Mouse (Mus musculus): ENCODE measurements around the gene Cadm4. TPM values are rescaled to one million over a fixed set of nuclear protein-coding genes. Genes with fewer than 3 reads are reported as not detected.

Cadm4 gene
- total RNA-seq, 4 experiments from 2014 or later: 16.6 to 22.0 (median 18.7) TPM

GRCm38 (mm10) chr7:24531211-24531971 lies 49.6 kb downstream of the Cadm4 start:
- peak; percentile 59 for DNase-seq (ENCODE audit: low spot score)

- DNase-seq (ENCODE audit: low spot score): no peak
These were observed 51.3 kb downstream of the Cadm4 start for GRCm38 (mm10) chr7:24533031-24533571.

- DNase-seq (ENCODE audit: low spot score): no peak
These were observed 52.0 kb downstream of the Cadm4 start for GRCm38 (mm10) chr7:24533806-24534205.

GRCm38 (mm10) chr7:24534301-24534700 lies 52.5 kb downstream of the Cadm4 start:
- no peak for DNase-seq (ENCODE audit: low spot score)

GRCm38 (mm10) chr7:24537081-24537480 lies 55.3 kb downstream of the Cadm4 start:
- DNase-seq (ENCODE audit: low spot score): no peak

GRCm38 (mm10) chr7:24537591-24537990 lies 55.8 kb downstream of the Cadm4 start:
- no peak for DNase-seq (ENCODE audit: low spot score)

GRCm38 (mm10) chr7:24538154-24538553 lies 56.3 kb downstream of the Cadm4 start:
- DNase-seq (ENCODE audit: low spot score): no peak

- DNase-seq (ENCODE audit: low spot score): no peak
These were observed 56.9 kb downstream of the Cadm4 start for GRCm38 (mm10) chr7:24538701-24539100.

- DNase-seq (ENCODE audit: low spot score): no peak
These were observed 57.9 kb downstream of the Cadm4 start for GRCm38 (mm10) chr7:24539686-24540085.

GRCm38 (mm10) chr7:24544506-24544905 lies 62.7 kb downstream of the Cadm4 start:
- DNase-seq (ENCODE audit: low spot score): no peak

- DNase-seq (ENCODE audit: low spot score): no peak
These were observed 64.3 kb downstream of the Cadm4 start, which contains the start of the genes Pinlyp and Xrcc1 for GRCm38 (mm10) chr7:24546068-24546614. Gene Pinlyp (minus strand): TSS chr7:24546118. Gene Xrcc1 (plus strand): TSS chr7:24546289.

GRCm38 (mm10) chr7:24546634-24547389 lies 65.0 kb downstream of the Cadm4 start:
- peak; percentile 99 for DNase-seq (ENCODE audit: low spot score)

GRCm38 (mm10) chr7:24547534-24548036 lies 65.8 kb downstream of the Cadm4 start:
- DNase-seq (ENCODE audit: low spot score): no peak

GRCm38 (mm10) chr7:24551985-24552759 lies 70.3 kb downstream of the Cadm4 start:
- no peak for DNase-seq (ENCODE audit: low spot score)

Other genes with a start within 250 kb of the Cadm4 start
- gene Zfp109, start 244.5 kb upstream of the Cadm4 start, total RNA-seq (2022): 1 to 10 TPM; 1.7 to 2.0 (median 1.9) TPM
- gene Zfp108, start 227.2 kb upstream of the Cadm4 start, total RNA-seq (2022): 1 to 10 TPM; 1.4 to 1.8 (median 1.5) TPM
- 1 to 10 TPM; 3.5 to 7.4 (median 4.0) TPM for gene Zfp93, start 211.6 kb upstream of the Cadm4 start, total RNA-seq (2022)
- gene Zfp61, start 180.8 kb upstream of the Cadm4 start, total RNA-seq (2022): 1 to 10 TPM; 3.0 to 5.1 (median 3.7) TPM
- 1 to 10 TPM; 1.1 to 2.8 (median 2.1) TPM for gene Zfp94, start 165.4 kb upstream of the Cadm4 start, total RNA-seq (2022)
- under 1 TPM in 1 of 4 experiments, not detected in 3; 0.50 TPM for gene Tescl, start 148.1 kb upstream of the Cadm4 start, total RNA-seq (2022)
- gene Lypd5, start 132.8 kb upstream of the Cadm4 start, total RNA-seq (2022): not detected
- 1 to 10 TPM in 1 of 4 experiments, under 1 TPM in 3; 0.44 to 1.3 (median 0.69) TPM for gene Kcnn4, start 111.8 kb upstream of the Cadm4 start, total RNA-seq (2022)
- gene Smg9, start 82.4 kb upstream of the Cadm4 start, total RNA-seq (2022): 1 to 10 TPM; 5.9 to 8.3 (median 8.0) TPM
- under 1 TPM in 1 of 4 experiments, not detected in 3; 0.32 TPM for gene Irgc1, start 29.7 kb upstream of the Cadm4 start, total RNA-seq (2022)
- 1 to 10 TPM; 1.7 to 9.2 (median 2.6) TPM for gene Plaur, start 19.5 kb upstream of the Cadm4 start, total RNA-seq (2022)
- 10 to 100 TPM; 15.1 to 17.1 (median 15.6) TPM for gene Zfp428, start 25.0 kb downstream of the Cadm4 start, total RNA-seq (2022)
- gene AC161166.1, start 30.4 kb downstream of the Cadm4 start, total RNA-seq (2022): not detected
- 10 to 100 TPM; 16.2 to 20.0 (median 18.2) TPM for gene Irgq, start 48.7 kb downstream of the Cadm4 start, total RNA-seq (2022)
- gene Pinlyp, start 64.1 kb downstream of the Cadm4 start, total RNA-seq (2022): not detected
- 10 to 100 TPM; 19.7 to 30.8 (median 27.1) TPM for gene Xrcc1, start 64.3 kb downstream of the Cadm4 start, total RNA-seq (2022)
- gene Ethe1, start 105.5 kb downstream of the Cadm4 start, total RNA-seq (2022): 10 to 100 TPM; 66.1 to 75.2 (median 70.0) TPM
- under 1 TPM in 1 of 4 experiments, not detected in 3; 0.09 TPM for gene Zfp575, start 105.6 kb downstream of the Cadm4 start, total RNA-seq (2022)
- under 1 TPM; 0.35 to 0.83 (median 0.39) TPM for gene Phldb3, start 128.7 kb downstream of the Cadm4 start, total RNA-seq (2022)
- gene Lypd3, start 154.5 kb downstream of the Cadm4 start, total RNA-seq (2022): not detected
- gene Tex101, start 194.7 kb downstream of the Cadm4 start, total RNA-seq (2022): not detected
- not detected for gene BC049730, start 227.2 kb downstream of the Cadm4 start, total RNA-seq (2022)
- gene Gm4763, start 244.9 kb downstream of the Cadm4 start, total RNA-seq (2022): not detected

Data from heart, adult 8-10 months (tissue).